Mouse (Mus musculus): ENCODE results near the gene Mfap3.
"Not testable (repeated sequence)": the region's sequence is repeated elsewhere in the genome, so short reads cannot be mapped to it uniquely, and the experiment has no call there.

Gene Mfap3

GRCm38 (mm10) chr11:57531300-57531950, 13.0 kb downstream of the Mfap3 start:
- peak; percentile 24 to 48 for DNase-seq

DNA sequence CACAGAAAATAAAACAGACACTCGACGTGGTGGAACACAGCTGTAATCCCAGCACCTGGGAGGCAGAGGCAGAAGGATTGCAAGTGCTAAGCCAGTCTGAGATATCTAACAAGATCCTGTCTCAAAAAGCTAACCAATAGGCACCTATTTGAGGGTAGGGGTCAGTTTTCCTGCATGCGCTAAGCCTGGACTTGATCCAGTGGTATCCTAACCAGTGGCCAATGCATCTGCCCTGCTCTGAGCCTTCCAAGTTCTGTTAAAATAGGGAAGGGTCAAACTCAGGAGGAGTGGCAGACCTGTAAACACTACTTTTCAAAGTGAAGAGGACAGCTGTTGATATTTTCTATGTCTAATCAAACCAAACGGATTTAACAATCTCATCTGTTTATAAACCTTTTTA, 13.8 kb downstream of the Mfap3 start:
- no peak for DNase-seq

DNA sequence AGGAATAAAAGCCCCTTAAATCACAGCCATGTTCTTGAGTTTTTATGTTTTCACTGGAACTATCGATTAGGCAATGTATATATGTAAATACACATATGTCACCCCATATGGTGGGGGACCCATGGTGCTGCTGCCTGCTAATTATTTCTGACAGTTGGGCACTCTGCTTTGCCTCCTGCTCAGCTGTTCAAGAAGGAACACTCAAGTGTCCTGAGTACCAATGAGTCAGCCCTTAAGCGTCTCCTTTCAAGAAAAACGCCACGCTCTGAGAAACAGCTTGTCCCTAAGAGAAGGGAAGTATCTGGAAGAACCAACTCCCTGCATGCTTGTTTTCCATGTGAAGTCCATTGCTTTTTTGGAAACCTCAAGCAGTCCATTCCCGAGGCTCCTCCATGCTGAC, 17.4 kb downstream of the Mfap3 start:
- peak; percentile 16 to 65 for DNase-seq

- DNase-seq = no peak
These were observed 21.5 kb downstream of the Mfap3 start for GRCm38 (mm10) chr11:57539841-57540418.

GRCm38 (mm10) chr11:57540681-57541080, 22.2 kb downstream of the Mfap3 start:
- DNase-seq = no peak

- peak; percentile 62 to 72 for DNase-seq
These were observed 30.4 kb downstream of the Mfap3 start for GRCm38 (mm10) chr11:57548618-57549550.

GRCm38 (mm10) chr11:57550230-57550629, 31.8 kb downstream of the Mfap3 start:
- no peak for DNase-seq

GRCm38 (mm10) chr11:57551016-57551415, 32.6 kb downstream of the Mfap3 start:
- DNase-seq = no peak

DNA sequence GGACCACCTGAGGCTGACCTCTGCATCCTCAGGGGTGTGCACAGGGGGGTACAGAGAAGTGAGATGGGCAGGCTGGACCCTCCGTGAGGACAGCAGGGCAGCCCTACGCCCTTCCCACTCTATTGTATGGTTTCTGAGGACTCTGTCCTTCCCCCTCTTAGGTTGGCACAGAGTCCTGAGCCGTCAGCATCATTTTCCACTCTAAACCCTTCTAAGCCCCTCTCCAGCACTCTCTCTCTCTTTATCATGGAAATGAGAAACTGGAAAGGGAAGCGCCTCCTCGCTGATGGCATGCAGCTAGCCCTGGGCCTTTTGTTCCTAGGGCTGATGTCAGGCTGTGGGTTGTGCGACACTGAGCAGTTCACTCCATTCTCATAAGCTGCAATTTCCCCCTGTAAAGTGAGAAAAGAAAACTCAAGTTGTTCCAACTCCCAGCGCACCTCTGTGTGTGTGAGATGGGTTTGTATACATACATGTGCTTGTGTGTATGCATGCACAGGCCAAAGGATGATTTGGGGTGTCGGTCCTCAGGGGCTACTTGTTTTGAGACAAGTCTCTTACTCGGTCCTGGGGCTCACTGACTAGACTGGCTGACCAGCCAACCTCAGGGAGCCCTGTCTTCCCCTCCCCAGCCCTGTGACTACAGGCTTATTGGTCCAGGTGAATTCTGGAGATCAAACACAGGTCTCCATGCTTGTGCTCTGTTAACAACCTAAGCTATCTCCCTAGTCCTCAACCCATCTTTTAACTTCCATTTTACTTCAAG, 34.7 kb downstream of the Mfap3 start:
- DNase-seq = no peak

DNA sequence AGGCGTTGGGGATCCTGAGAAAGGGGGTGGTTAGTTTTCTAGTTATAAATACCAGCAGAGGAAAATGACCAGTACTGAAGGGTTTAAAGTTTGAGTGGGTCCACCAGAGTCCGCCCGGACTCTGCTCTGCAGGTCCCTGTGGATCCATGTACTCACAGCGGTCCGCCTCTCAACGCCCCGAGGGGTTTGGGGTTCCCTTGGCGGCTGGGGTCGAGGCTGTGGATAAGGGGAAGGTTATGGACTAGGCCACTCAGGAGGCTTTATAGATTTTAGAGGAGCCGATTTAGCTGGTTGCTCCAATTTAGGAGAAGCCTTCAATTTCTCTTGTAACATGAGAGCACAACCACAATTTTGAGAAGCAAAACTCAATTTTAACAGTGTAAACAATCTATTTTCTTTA, 39.5 kb downstream of the Mfap3 start:
- DNase-seq = not testable (repeated sequence)

DNA sequence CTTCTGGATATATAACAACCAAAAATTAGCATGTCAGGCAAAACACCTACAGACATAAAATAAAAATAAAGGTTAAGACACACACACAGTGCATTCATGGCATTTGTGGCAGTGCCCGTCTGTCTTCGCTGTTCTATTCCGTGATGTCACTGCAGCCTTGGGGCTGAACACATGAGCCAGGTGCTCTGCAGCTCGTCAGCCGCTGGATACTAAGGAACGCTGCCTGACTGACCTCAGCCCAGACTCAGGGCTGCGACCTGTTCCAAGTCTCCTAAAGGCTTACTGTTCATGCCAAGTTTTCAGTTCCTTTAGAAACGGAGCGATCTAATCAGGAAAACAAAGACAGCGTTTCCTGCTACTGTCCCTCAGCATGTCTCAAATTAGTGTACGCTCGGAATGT, 46.1 kb downstream of the Mfap3 start:
- peak in 1 of 2 experiments; percentile 5 for DNase-seq

DNA sequence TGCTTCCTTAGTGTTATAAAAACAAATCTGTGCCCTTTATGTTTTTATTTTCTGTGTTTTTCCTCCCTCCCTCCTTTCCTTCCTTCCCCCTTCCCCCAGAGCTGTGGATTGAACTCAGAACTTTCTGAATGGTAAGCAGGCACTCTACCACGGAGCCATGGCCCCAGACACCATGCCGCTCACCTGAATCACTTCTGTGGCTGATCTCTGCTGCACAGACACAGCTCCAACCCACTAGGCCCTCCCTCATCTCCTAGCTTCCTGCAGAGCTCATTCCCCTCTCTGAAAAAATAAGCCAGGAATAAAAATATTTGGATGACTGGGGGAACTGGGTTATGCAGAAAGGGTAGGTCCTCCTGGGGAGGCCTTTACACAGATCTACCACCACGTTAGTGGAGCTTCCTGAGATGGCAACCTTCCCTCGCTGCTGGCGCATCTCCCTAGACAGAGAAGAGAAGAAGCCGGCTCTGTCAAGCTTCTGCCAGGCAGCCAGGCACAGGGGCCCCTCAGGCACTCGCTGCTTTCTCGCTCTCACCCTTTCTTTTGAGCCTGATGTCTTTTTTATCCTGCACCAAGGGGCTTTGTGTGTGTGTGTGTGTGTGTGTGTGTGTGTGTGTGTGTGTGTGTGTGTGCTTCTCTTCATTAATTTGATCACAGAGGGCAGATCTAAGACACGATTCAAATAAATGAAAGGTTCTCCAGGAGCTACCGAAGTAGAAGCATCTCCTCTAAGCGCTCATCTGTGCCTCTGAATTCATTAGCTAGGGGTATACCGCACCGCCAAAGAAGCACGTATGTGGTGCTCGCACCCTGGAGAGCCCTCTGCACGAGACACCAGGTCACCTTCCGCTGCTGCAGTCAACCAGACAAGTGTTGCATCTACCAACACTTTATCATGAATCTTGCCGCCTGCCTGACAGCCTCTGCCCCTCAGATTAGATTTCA, 47.9 kb downstream of the Mfap3 start:
- DNase-seq = no peak

DNA sequence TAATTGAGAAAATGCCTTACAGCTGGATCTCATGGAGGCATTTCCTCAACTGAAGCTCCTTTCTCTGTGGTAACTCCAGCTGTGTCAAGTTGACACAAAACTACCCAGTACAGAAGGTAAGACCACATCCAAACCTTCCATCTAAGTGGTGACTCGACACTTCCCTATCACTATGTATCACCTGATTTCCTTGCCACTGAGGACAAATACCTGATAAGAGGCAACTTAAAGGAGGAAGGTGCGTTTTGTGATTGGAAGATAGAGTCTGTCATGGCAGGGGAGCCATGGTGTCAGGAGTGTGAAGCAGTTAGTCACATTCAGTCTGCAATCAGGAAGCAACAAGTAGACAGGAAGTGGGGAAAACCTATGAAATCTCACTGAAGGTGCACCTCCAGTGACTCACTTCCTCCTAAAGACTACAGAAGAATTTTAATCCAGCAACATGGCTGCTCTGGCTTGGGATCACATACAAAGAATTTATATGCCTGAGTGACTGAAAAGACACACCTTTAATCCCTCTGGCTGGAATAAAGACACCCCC, 50.6 kb downstream of the Mfap3 start:
- no peak for DNase-seq

- no peak for DNase-seq
These were observed 52.6 kb downstream of the Mfap3 start for GRCm38 (mm10) chr11:57571035-57571434.

DNA sequence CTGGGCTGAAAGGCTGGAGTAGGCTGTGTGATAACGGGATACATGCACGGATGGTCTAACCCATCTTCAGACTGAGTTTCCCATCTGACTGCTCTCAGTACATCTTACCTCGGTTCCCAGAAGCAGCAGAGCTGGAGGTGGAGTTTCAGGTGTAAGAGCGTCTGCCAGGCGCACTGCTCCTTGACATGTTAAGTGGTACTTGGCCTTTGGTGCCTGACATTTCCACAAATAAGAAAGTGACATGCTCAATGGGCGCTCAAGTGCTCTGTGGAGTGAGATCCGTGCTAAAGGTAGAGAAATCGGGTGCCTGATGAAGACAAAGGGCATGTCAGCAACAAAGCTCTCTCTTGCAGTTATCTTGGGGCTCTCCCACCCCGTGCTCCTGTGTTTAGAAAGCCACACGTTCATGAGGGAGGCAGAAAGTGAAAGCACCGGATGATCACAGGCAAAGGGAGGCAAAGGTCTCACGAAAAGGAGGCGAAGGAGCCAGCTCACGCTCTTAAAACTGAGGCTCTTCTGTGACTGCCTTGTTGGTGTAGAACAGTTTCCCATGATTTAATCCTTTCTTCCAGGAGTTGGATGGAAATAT, 55.3 kb downstream of the Mfap3 start:
- DNase-seq = peak; percentile 64 to 76

DNA sequence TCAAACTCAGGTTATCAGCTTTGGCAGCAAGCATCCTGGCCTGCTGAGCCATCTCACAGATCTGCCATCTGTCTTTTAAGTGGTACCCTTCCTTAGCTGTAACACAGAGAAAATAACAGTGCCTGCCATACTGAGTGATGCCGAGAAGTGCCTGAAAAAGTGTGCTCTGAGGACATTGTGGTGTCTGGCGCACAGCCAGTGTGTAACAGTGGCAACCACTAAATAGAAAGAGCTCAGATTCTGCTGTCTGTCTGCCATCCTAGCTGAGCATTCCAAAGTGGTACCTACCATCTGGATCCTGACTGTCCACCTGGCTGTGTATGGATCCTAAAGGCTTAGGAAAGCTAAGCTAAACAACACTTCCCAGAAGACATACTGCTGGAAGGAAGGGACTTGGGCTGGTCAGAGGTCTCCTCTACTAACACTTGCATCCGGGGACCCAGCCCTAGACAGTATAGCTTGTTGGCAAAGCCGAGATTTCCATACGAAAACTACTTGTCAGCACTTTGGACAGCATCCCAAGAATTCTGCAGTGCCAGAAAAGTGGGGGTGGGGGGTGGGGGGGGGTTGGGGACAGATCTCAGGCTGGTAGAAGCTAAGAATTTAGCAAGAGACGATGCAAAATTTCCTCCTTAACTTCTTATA, 58.5 kb downstream of the Mfap3 start:
- DNase-seq = no peak

- DNase-seq = no peak
These were observed 64.6 kb downstream of the Mfap3 start for GRCm38 (mm10) chr11:57582818-57583635.
